Mouse (Mus musculus) subcutaneous adipose tissue, adult 2 months (tissue): Measurements from ENCODE around the gene Mospd1. TPM values are rescaled to one million over a fixed set of nuclear protein-coding genes. Genes with fewer than 3 reads are reported as not detected.

ENCODE experiments used
- polyA plus RNA-seq: library from polyadenylated mRNA; depleted of rRNA; stranded (reverse); fragments of >200 nt; gene quantifications from 2 replicates; pipeline ENCODE4 v1.2.3, GENCODE M21; 2012; ENCODE audit warnings: low replicate concordance; rRNA removed

The Mospd1 gene
- polyA plus RNA-seq = 5.5 and 8.3 TPM in 2 replicates

GRCm38 (mm10) chrX:53370366-53370740 is at the start of gene Mospd1:
Mospd1 (minus strand) TSS chrX:53370502.

Other genes starting within 250 kb of the Mospd1 start
- gene Plac1, start 130.4 kb downstream of the Mospd1 start, polyA plus RNA-seq = 0.19 and 0.27 TPM in 2 replicates
- gene Fam122b, start 100.7 kb downstream of the Mospd1 start, polyA plus RNA-seq = 2.0 and 2.2 TPM in 2 replicates
- not detected in 2 replicates for gene Fam122c, start 97.1 kb downstream of the Mospd1 start, polyA plus RNA-seq
- not detected in 2 replicates for gene Etd, start 64.4 kb upstream of the Mospd1 start, polyA plus RNA-seq
- gene Rtl8c, start 237.5 kb upstream of the Mospd1 start, polyA plus RNA-seq = 54.6 and 67.2 TPM in 2 replicates
- not detected in 2 replicates for gene Gm14597, start 238.5 kb upstream of the Mospd1 start, polyA plus RNA-seq